Mouse (Mus musculus) CH12.LX (cell line): ENCODE results near the gene Ephb3. TPM values are rescaled to one million over a fixed set of nuclear protein-coding genes. Genes with fewer than 3 reads are reported as not detected.

Experiments
- DNase-seq: peaks from one replicate; pipeline ENCODE4 v3.0.0-alpha.2; 2013; ENCODE audit errors: extremely low read depth
- H3K27ac ChIP-seq: 2 replicates; pipeline ENCODE4 v1.5.1; 2012; ENCODE audit warnings: low read depth, mild to moderate bottlenecking, control low read depth, moderate library complexity; ENCODE audit not compliant: insufficient read depth
- H3K27me3 ChIP-seq: replicated peaks from 2 replicates; pipeline ENCODE3; 2012; ENCODE audit warnings: inconsistent platforms
- H3K36me3 ChIP-seq, 2 experiments: replicated peaks in 1 of 2; 2 replicates each; pipeline versions ENCODE3 to v1.6.1; 2012; ENCODE audit warnings: inconsistent platforms in 1 of 2, low read length in 1 of 2, mild to moderate bottlenecking in 1 of 2, mixed read lengths in 1 of 2, moderate library complexity in 1 of 2; ENCODE audit not compliant: control insufficient read depth in 1 of 2, insufficient read depth in 1 of 2
- H3K4me1 ChIP-seq, 2 experiments: 2 replicates each; pipeline ENCODE4 v1.6.1; 2012; ENCODE audit warnings: inconsistent platforms in 1 of 2, moderate library complexity in 1 of 2; ENCODE audit not compliant: insufficient read depth in 2 of 2, control insufficient read depth in 1 of 2
- H3K4me2 ChIP-seq: 2 replicates; pipeline ENCODE4 v1.6.1; 2012; ENCODE audit warnings: low read depth, mild to moderate bottlenecking, control low read depth; ENCODE audit not compliant: poor library complexity, insufficient read depth, severe bottlenecking
- H3K4me3 ChIP-seq, 3 experiments: fragments of 150-350 bp in 1 of 3; sonication (generic) in 1 of 3; replicated peaks in 1 of 3; 2 replicates each; pipeline versions ENCODE3 to v1.5.1; 2011 to 2012; ENCODE audit warnings: low read depth in 2 of 3, low read length in 2 of 3, mild to moderate bottlenecking in 2 of 3, moderate library complexity in 2 of 3, control low read depth in 1 of 3, improper control_type of control experiment in 1 of 3, inconsistent platforms in 1 of 3, mixed read lengths in 1 of 3; ENCODE audit not compliant: poor library complexity in 1 of 3
- H3K79me2 ChIP-seq: replicated peaks from 2 replicates; pipeline ENCODE4 v1.6.1; 2012; ENCODE audit warnings: mild to moderate bottlenecking, moderate library complexity; ENCODE audit not compliant: control insufficient read depth, poor library complexity, insufficient read depth, severe bottlenecking; ENCODE audit errors: extremely low read depth
- H3K9ac ChIP-seq: 2 replicates; pipeline ENCODE4 v1.6.1; 2012; ENCODE audit warnings: low read depth, mild to moderate bottlenecking, control low read depth, moderate library complexity; ENCODE audit not compliant: insufficient read depth
- H3K9me3 ChIP-seq: replicated peaks from 2 replicates; pipeline ENCODE3; 2012; ENCODE audit warnings: low read length, inconsistent platforms, mixed read lengths
- BHLHE40 ChIP-seq: IDR thresholded peaks from 2 replicates; pipeline ENCODE4 v1.6.1; 2011; ENCODE audit warnings: mild to moderate bottlenecking, low read depth, low read length, improper control_type of control experiment
- CHD1 ChIP-seq: IDR thresholded peaks from 2 replicates; pipeline ENCODE4 v1.6.1; 2012; ENCODE audit warnings: low read depth, low read length, improper control_type of control experiment, inconsistent platforms
- CHD2 ChIP-seq: IDR thresholded peaks from 2 replicates; pipeline ENCODE4 v1.6.1; 2011; ENCODE audit warnings: low read length, improper control_type of control experiment
- CTCF ChIP-seq, 2 experiments: IDR thresholded peaks in 1 of 2; conservative IDR thresholded peaks in 1 of 2; 2 replicates each; pipeline ENCODE4 v1.5.1; 2011 to 2012; ENCODE audit warnings: low read depth in 2 of 2, low read length in 2 of 2, improper control_type of control experiment in 1 of 2, inconsistent platforms in 1 of 2, mild to moderate bottlenecking in 1 of 2, moderate library complexity in 1 of 2
- E2F4 ChIP-seq: IDR thresholded peaks from 2 replicates; pipeline ENCODE4 v1.6.1; 2011; ENCODE audit warnings: low read depth, low read length, improper control_type of control experiment; ENCODE audit not compliant: insufficient replicate concordance
- ELF1 ChIP-seq: IDR thresholded peaks from 2 replicates; pipeline ENCODE4 v1.6.1; 2014; ENCODE audit warnings: low read depth, mild to moderate bottlenecking, inconsistent platforms, low read length, improper control_type of control experiment
- EP300 ChIP-seq: IDR thresholded peaks from 2 replicates; pipeline ENCODE4 v1.6.1; 2011; ENCODE audit warnings: low read length, improper control_type of control experiment
- ETS1 ChIP-seq: conservative IDR thresholded peaks from 2 replicates; pipeline ENCODE4 v1.6.1; 2012; ENCODE audit warnings: low read depth, mild to moderate bottlenecking, inconsistent platforms, low read length, improper control_type of control experiment, moderate library complexity
- GABPA ChIP-seq: IDR thresholded peaks from 2 replicates; pipeline ENCODE4 v1.6.1; 2012; ENCODE audit warnings: low read depth, low read length, improper control_type of control experiment, inconsistent platforms; ENCODE audit not compliant: insufficient replicate concordance
- HCFC1 ChIP-seq: IDR thresholded peaks from 2 replicates; pipeline ENCODE4 v1.6.1; 2012; ENCODE audit warnings: low read depth, mild to moderate bottlenecking, inconsistent platforms, low read length, improper control_type of control experiment
- IRF4 ChIP-seq: IDR thresholded peaks from 2 replicates; pipeline ENCODE4 v1.6.1; 2014; ENCODE audit warnings: low read depth, mild to moderate bottlenecking, inconsistent platforms, low read length, improper control_type of control experiment
- JUN ChIP-seq: IDR thresholded peaks from 2 replicates; pipeline ENCODE4 v1.6.1; 2011; ENCODE audit warnings: low read depth, mild to moderate bottlenecking, low read length, improper control_type of control experiment, moderate library complexity; ENCODE audit not compliant: insufficient read depth
- JUND ChIP-seq: conservative IDR thresholded peaks from 2 replicates; pipeline ENCODE4 v1.6.1; 2011; ENCODE audit warnings: low read depth, low read length, improper control_type of control experiment
- KAT2A ChIP-seq: IDR thresholded peaks from 2 replicates; pipeline ENCODE4 v1.6.1; 2012; ENCODE audit warnings: low read length, improper control_type of control experiment, inconsistent platforms; ENCODE audit not compliant: insufficient replicate concordance
- MAFK ChIP-seq: IDR thresholded peaks from 2 replicates; pipeline ENCODE4 v1.6.1; 2011; ENCODE audit warnings: low read length, improper control_type of control experiment; ENCODE audit not compliant: insufficient replicate concordance
- MAX ChIP-seq: IDR thresholded peaks from 2 replicates; pipeline ENCODE4 v1.6.1; 2011; ENCODE audit warnings: low read length, improper control_type of control experiment
- MAZ ChIP-seq: IDR thresholded peaks from 2 replicates; pipeline ENCODE4 v1.6.1; 2012; ENCODE audit warnings: low read depth, mild to moderate bottlenecking, inconsistent platforms, low read length, improper control_type of control experiment, moderate library complexity
- MEF2A ChIP-seq: IDR thresholded peaks from 2 replicates; pipeline ENCODE4 v1.6.1; 2014; ENCODE audit warnings: low read depth, mild to moderate bottlenecking, inconsistent platforms, low read length, improper control_type of control experiment, borderline replicate concordance
- MXI1 ChIP-seq: IDR thresholded peaks from 2 replicates; pipeline ENCODE4 v1.6.1; 2011; ENCODE audit warnings: mild to moderate bottlenecking, low read depth, low read length, improper control_type of control experiment
- MYC ChIP-seq: IDR thresholded peaks from 2 replicates; pipeline ENCODE4 v1.6.1; 2011; ENCODE audit warnings: low read depth, mild to moderate bottlenecking, improper control_type of control experiment, low read length
- NELFE ChIP-seq: IDR thresholded peaks from 2 replicates; pipeline ENCODE4 v1.6.1; 2011; ENCODE audit warnings: low read depth, low read length, improper control_type of control experiment
- NRF1 ChIP-seq: IDR thresholded peaks from 2 replicates; pipeline ENCODE4 v1.6.1; 2014; ENCODE audit warnings: low read depth, mild to moderate bottlenecking, inconsistent platforms, low read length, improper control_type of control experiment, moderate library complexity
- PAX5 ChIP-seq: IDR thresholded peaks from 2 replicates; pipeline ENCODE4 v1.6.1; 2012; ENCODE audit warnings: low read length, inconsistent platforms, mixed read lengths
- POLR2A ChIP-seq: IDR thresholded peaks from 2 replicates; pipeline ENCODE4 v1.6.1; 2011; ENCODE audit warnings: low read depth, mild to moderate bottlenecking, improper control_type of control experiment, low read length
- POLR2AphosphoS2 ChIP-seq: IDR thresholded peaks from 2 replicates; pipeline ENCODE4 v1.6.1; 2011; ENCODE audit warnings: low read depth, low read length, improper control_type of control experiment
- RAD21 ChIP-seq: IDR thresholded peaks from 2 replicates; pipeline ENCODE4 v1.6.1; 2011; ENCODE audit warnings: low read depth, mild to moderate bottlenecking, low read length, improper control_type of control experiment, moderate library complexity
- RCOR1 ChIP-seq: conservative IDR thresholded peaks from 2 replicates; pipeline ENCODE4 v1.6.1; 2012; ENCODE audit warnings: low read depth, mild to moderate bottlenecking, inconsistent platforms, low read length, improper control_type of control experiment
- SIN3A ChIP-seq: IDR thresholded peaks from 2 replicates; pipeline ENCODE4 v1.6.1; 2012; ENCODE audit warnings: low read length, improper control_type of control experiment, inconsistent platforms
- SMC3 ChIP-seq: IDR thresholded peaks from 2 replicates; pipeline ENCODE4 v1.6.1; 2011; ENCODE audit warnings: low read depth, low read length, improper control_type of control experiment
- TBP ChIP-seq: conservative IDR thresholded peaks from 2 replicates; pipeline ENCODE4 v1.6.1; 2011; ENCODE audit warnings: low read depth, low read length, improper control_type of control experiment
- TCF12 ChIP-seq: IDR thresholded peaks from 2 replicates; pipeline ENCODE4 v1.6.1; 2014; ENCODE audit warnings: low read depth, mild to moderate bottlenecking, inconsistent platforms, low read length, improper control_type of control experiment
- UBTF ChIP-seq: IDR thresholded peaks from 2 replicates; pipeline ENCODE4 v1.6.1; 2012; ENCODE audit warnings: low read depth, mild to moderate bottlenecking, inconsistent platforms, low read length, improper control_type of control experiment, moderate library complexity
- USF1 ChIP-seq: IDR thresholded peaks from 2 replicates; pipeline ENCODE4 v1.6.1; 2014; ENCODE audit warnings: low read depth, mild to moderate bottlenecking, inconsistent platforms, low read length, improper control_type of control experiment
- USF2 ChIP-seq: conservative IDR thresholded peaks from 2 replicates; pipeline ENCODE4 v1.6.1; 2011; ENCODE audit warnings: low read depth, low read length, improper control_type of control experiment
- ZC3H11A ChIP-seq: IDR thresholded peaks from 2 replicates; pipeline ENCODE4 v1.6.1; 2012; ENCODE audit warnings: low read depth, mild to moderate bottlenecking, inconsistent platforms, low read length, improper control_type of control experiment
- ZKSCAN1 ChIP-seq: IDR thresholded peaks from 2 replicates; pipeline ENCODE4 v1.6.1; 2012; ENCODE audit warnings: low read depth, inconsistent platforms, low read length, improper control_type of control experiment, borderline replicate concordance
- ZMIZ1 ChIP-seq: IDR thresholded peaks from 2 replicates; pipeline ENCODE4 v1.6.1; 2012; ENCODE audit warnings: low read depth, mild to moderate bottlenecking, inconsistent platforms, low read length, improper control_type of control experiment
- ZNF384 ChIP-seq: IDR thresholded peaks from 2 replicates; pipeline ENCODE4 v1.6.1; 2012; ENCODE audit warnings: low read depth, low read length, improper control_type of control experiment, inconsistent platforms
- dilution Hi-C: fragments of 300-500 bp; cut with MboI; formaldehyde crosslinking; loops from 2 replicates; pipeline ENCODE4 v1.14.3; 2020; ENCODE audit warnings: low sequenced_read_pairs; ENCODE audit not compliant: extremely low pct_unique_long_range_greater_than_20kb, extremely low pct_ligation_motif_present
- in situ Hi-C: fragments of 300-500 bp; cut with MboI; formaldehyde crosslinking; loops from 3 replicates; pipeline ENCODE4 v1.14.3; 2019; ENCODE audit warnings: low sequenced_read_pairs, low pct_ligation_motif_present, low pct_unique_long_range_greater_than_20kb, mixed read lengths
- polyA plus RNA-seq: library from polyadenylated mRNA; unstranded; fragments of >175 nt; gene quantifications from 2 replicates; pipeline ENCODE4 v1.2.1, GENCODE M21; 2012; ENCODE audit warnings: low read depth; ENCODE audit not compliant: insufficient read length
- total RNA-seq, 2 experiments: library from RNA; depleted of rRNA; stranded (reverse); fragments of 300-350 nt in 1 of 2; fragments of >200 nt in 1 of 2; gene quantifications; 2 replicates each; pipeline ENCODE4 v1.2.3; 2012 to 2014

Gene Ephb3
- total and polyA plus RNA-seq, 3 experiments = not detected

DNA sequence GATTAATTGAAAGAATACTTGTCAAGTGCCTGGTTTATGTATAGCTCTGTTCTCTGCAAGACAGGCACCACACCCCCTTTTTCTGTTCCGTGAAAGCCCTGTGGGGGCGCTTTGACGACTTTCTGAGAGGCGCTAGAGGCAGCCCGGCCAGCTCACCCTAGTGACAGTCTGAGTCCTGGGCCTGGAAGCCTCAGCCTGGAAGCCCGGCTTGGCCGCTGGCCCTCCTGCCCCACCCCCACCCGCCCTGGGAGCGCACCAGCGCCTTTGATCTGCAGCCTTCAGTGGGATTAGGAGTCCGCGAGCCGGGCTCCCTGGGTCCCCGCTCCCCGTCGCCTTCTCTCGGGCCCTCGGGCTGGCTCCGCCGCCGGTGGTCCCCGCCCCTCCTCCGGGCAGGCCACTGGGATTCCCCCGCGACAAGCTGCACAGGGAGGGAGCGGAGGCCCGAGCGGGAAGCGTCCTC lies 41.4 kb downstream of the Ephb3 start:
- Histone ChIP-seq H3K36me3 (no peaks in the 10 kb centered on the region), H3K9ac (peak overlapping the region; percentile 84), H3K27ac (no peak overlapping the region), H3K4me3 (peak overlapping the region; percentile 20 to 57 (median 47)), H3K4me1 (peaks cover 5 to 14% of the 10 kb centered on the region in 2 experiments; a peak in 3 of 4 replicates), H3K9me3 (no peaks in the 10 kb centered on the region), H3K4me2 (peak overlapping the region; percentile 97), H3K79me2 (no peaks in the 10 kb centered on the region), H3K27me3 (peaks cover 6% of the 10 kb centered on the region)
- in situ Hi-C loops (no loop called here), dilution Hi-C loops (no loop called here)
- DNase-seq = peak; percentile 91
- TF ChIP-seq USF1 = no peak
- no peak for TF ChIP-seq ZKSCAN1
- peak; percentile 61 for TF ChIP-seq SMC3
- TF ChIP-seq ELF1 = no peak
- peak; percentile 67 for TF ChIP-seq RAD21
- TF ChIP-seq CTCF (conservative IDR thresholded peaks at IDR 0.05 in 1 of 2, IDR thresholded peaks at IDR 0.05 in 1 of 2; ENCODE audit: low read depth in 2 of 2, low read length in 2 of 2) = peak; percentile 55 to 94; a peak in 3 of 4 replicates
- no peak for TF ChIP-seq USF2
- no peak for TF ChIP-seq RCOR1
- TF ChIP-seq POLR2AphosphoS2 = no peak
- peak; percentile 14; the same call in 1 of the 2 replicates for TF ChIP-seq HCFC1
- no peak for TF ChIP-seq ZMIZ1
- no peak for TF ChIP-seq KAT2A
- no peak for TF ChIP-seq EP300
- TF ChIP-seq ZC3H11A = no peak
- no peak for TF ChIP-seq GABPA
- TF ChIP-seq IRF4 = 0 out of 2 replicates have a peak, but pooled peaks have one; percentile 36
- no peak for TF ChIP-seq TBP
- TF ChIP-seq ETS1 = no peak
- no peak for TF ChIP-seq MYC
- TF ChIP-seq CHD2 = peak; percentile 38; the same call in 1 of the 2 replicates
- TF ChIP-seq MAZ = no peak
- TF ChIP-seq JUND = no peak
- no peak for TF ChIP-seq ZNF384
- TF ChIP-seq CHD1 = no peak
- TF ChIP-seq MXI1 = peak; percentile 22; the same call in 1 of the 2 replicates
- TF ChIP-seq JUN = no peak
- TF ChIP-seq MAFK = no peak
- TF ChIP-seq SIN3A = peak; percentile 30; the same call in 1 of the 2 replicates
- TF ChIP-seq UBTF = peak; percentile 80
- TF ChIP-seq NRF1 = no peak
- TF ChIP-seq POLR2A = no peak
- no peak for TF ChIP-seq MEF2A
- TF ChIP-seq E2F4 = no peak
- no peak for TF ChIP-seq BHLHE40
- no peak for TF ChIP-seq NELFE
- TF ChIP-seq PAX5 = no peak
- TF ChIP-seq MAX = no peak
- no peak for TF ChIP-seq TCF12
